Mouse (Mus musculus) heart, embryonic 13.5 days (tissue): ENCODE measurements around the gene Baiap3. TPM values are rescaled to one million over a fixed set of nuclear protein-coding genes. Genes with fewer than 3 reads are reported as not detected.

Source experiments
- microRNA-seq: library from miRNA; unstranded; fragments of <30 nt; microRNA quantifications from one replicate; pipeline ENCODE4, GENCODE M21; 2016
- polyA plus RNA-seq: library from polyadenylated mRNA; unstranded; fragments of >200 nt; fragmentation: Nextera tagmentation; extraction: Ambion mirVana; gene quantifications from 2 replicates; pipeline ENCODE4 v1.2.1, GENCODE M21; 2015

The Baiap3 gene
- polyA plus RNA-seq, 1 experiment from 2014 or later: 0.57 TPM

Small RNA genes lying within 50 kb of the gene (microRNA-seq; reads per million reads assigned to microRNA genes)
- not detected for gene Mir3547

Other genes with a start within 250 kb of the Baiap3 start
- 4.0 and 4.4 TPM in 2 replicates for gene Cramp1l, start 240.6 kb downstream of the Baiap3 start, polyA plus RNA-seq
- gene Ift140, start 240.3 kb downstream of the Baiap3 start, polyA plus RNA-seq: 11.7 and 13.4 TPM in 2 replicates
- 18.0 and 19.4 TPM in 2 replicates for gene Tmem204, start 172.8 kb downstream of the Baiap3 start, polyA plus RNA-seq
- 25.1 and 29.0 TPM in 2 replicates for gene Telo2, start 140.4 kb downstream of the Baiap3 start, polyA plus RNA-seq
- gene Ptx4, start 135.6 kb downstream of the Baiap3 start, polyA plus RNA-seq: 0.11 and 0.15 TPM in 2 replicates
- gene Clcn7, start 123.0 kb downstream of the Baiap3 start, polyA plus RNA-seq: 15.7 and 17.9 TPM in 2 replicates
- not detected in 2 replicates for gene Ccdc154, start 93.9 kb downstream of the Baiap3 start, polyA plus RNA-seq
- 0.27 and 0.28 TPM in 2 replicates for gene Gm38655, start 80.9 kb downstream of the Baiap3 start, polyA plus RNA-seq
- 22.0 and 25.2 TPM in 2 replicates for gene BC003965, start 71.8 kb downstream of the Baiap3 start, polyA plus RNA-seq
- gene Unkl, start 68.0 kb downstream of the Baiap3 start, polyA plus RNA-seq: 4.3 and 4.5 TPM in 2 replicates
- gene Gnptg, start 16.2 kb downstream of the Baiap3 start, polyA plus RNA-seq: 27.9 and 28.2 TPM in 2 replicates
- 27.4 and 31.7 TPM in 2 replicates for gene Tsr3, start 16.2 kb downstream of the Baiap3 start, polyA plus RNA-seq
- 372 and 379 TPM in 2 replicates for gene Ube2i, start 18.3 kb upstream of the Baiap3 start, polyA plus RNA-seq
- gene Prss34, start 42.0 kb upstream of the Baiap3 start, polyA plus RNA-seq: 0.16 TPM in 1 of 2 replicates, not detected in the other
- gene Prss28, start 52.3 kb upstream of the Baiap3 start, polyA plus RNA-seq: not detected in 2 replicates
- not detected in 2 replicates for gene Prss29, start 62.3 kb upstream of the Baiap3 start, polyA plus RNA-seq
- gene Tpsab1, start 89.2 kb upstream of the Baiap3 start, polyA plus RNA-seq: not detected in 2 replicates
- gene Tpsb2, start 109.9 kb upstream of the Baiap3 start, polyA plus RNA-seq: not detected in 2 replicates
- gene Tpsg1, start 112.9 kb upstream of the Baiap3 start, polyA plus RNA-seq: 0.78 TPM in 1 of 2 replicates, not detected in the other
- gene Cacna1h, start 177.4 kb upstream of the Baiap3 start, polyA plus RNA-seq: 6.5 and 8.1 TPM in 2 replicates
- gene Tekt4, start 198.3 kb upstream of the Baiap3 start, polyA plus RNA-seq: 0.23 and 0.47 TPM in 2 replicates
- 0.28 and 0.33 TPM in 2 replicates for gene Sstr5, start 240.9 kb upstream of the Baiap3 start, polyA plus RNA-seq